Comparison of ENCODE assay signal across 34 mouse cellular contexts in the genomic region with DNA sequence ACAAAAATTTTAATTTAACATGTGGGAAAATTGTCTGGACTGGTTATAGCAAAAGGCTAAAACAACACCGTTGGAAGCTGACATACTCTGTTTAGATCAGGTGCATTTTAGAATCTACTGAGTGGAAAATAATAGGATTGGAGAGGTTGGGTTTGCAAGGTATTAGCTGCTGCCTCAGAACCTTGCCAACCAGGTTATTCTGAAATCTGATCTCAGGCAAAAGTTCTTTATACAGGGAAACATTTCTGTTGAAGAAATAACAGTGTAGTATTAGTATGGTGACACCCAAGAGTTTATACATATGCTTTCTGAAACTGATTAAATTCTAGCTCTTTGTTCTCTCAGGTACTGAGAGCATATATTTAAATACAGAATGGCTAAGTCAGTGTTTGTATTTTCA.
"Had no signal": no experiment of that assay in that cellular context is flagged by ENCODE, and none has a peak within 500 bp of the region (broad histone marks: within the 10 kb centered on the region; RNA-seq: fewer than 3 reads in every experiment).

No protein-coding gene starts in this region.

- H3K9me3 ChIP-seq: heart, embryonic 15.5 days; hindbrain, embryonic 10.5 days; hindbrain, embryonic 13.5 days; hindbrain, embryonic 15.5 days; intestine, embryonic 15.5 days had no signal

- H3K9ac ChIP-seq: heart, embryonic 12.5 days; heart, embryonic 13.5 days; heart, embryonic 15.5 days; hindbrain, embryonic 12.5 days; hindbrain, embryonic 13.5 days; hindbrain, embryonic 14.5 days; hindbrain, embryonic 15.5 days; intestine, embryonic 15.5 days had no signal

- DNase-seq: heart, postnatal 10 days; heart, postnatal 14 days; heart, postnatal 36 days; heart, postnatal 4 days; kidney, adult 11 months; kidney, adult 18-20 months; kidney, adult 2 months; kidney, adult 8-10 months; kidney, adult 9 months; kidney, postnatal 10 days; kidney, postnatal 14 days; kidney, postnatal 25 days; kidney, postnatal 36 days; kidney, postnatal 4 days; layer of hippocampus, adult 9-11 months; layer of hippocampus, postnatal 36 days had no signal

- H3K4me3 ChIP-seq: heart, embryonic 10.5 days; heart, embryonic 12.5 days; heart, embryonic 13.5 days; heart, embryonic 15.5 days; hindbrain, embryonic 10.5 days; hindbrain, embryonic 12.5 days; hindbrain, embryonic 13.5 days; hindbrain, embryonic 15.5 days; intestine, embryonic 15.5 days; layer of hippocampus, adult 2 months; left cerebral cortex, adult 2 months had no signal

- H3K4me2 ChIP-seq: heart, embryonic 11.5 days; heart, embryonic 12.5 days; heart, embryonic 13.5 days; heart, embryonic 15.5 days; hindbrain, embryonic 12.5 days; hindbrain, embryonic 13.5 days; hindbrain, embryonic 14.5 days; hindbrain, embryonic 15.5 days; intestine, embryonic 15.5 days had no signal

- H3K27ac ChIP-seq: heart, embryonic 10.5 days; heart, embryonic 13.5 days; heart, embryonic 15.5 days; hindbrain, embryonic 10.5 days; hindbrain, embryonic 12.5 days; hindbrain, embryonic 13.5 days; hindbrain, embryonic 14.5 days; hindbrain, embryonic 15.5 days; hindbrain, postnatal 0 days; intestine, embryonic 15.5 days; layer of hippocampus, adult 2 months; left cerebral cortex, adult 2 months had no signal

- H3K36me3 ChIP-seq: heart, embryonic 10.5 days; heart, embryonic 12.5 days; heart, embryonic 13.5 days; heart, embryonic 15.5 days; hindbrain, embryonic 10.5 days; hindbrain, embryonic 12.5 days; hindbrain, embryonic 13.5 days; hindbrain, embryonic 15.5 days; intestine, embryonic 15.5 days had no signal

- ATAC-seq: hindbrain, embryonic 16.5 days; hindbrain, postnatal 0 days; inflammation-experienced regulatory T-cells, adult 6 months; intestine, embryonic 15.5 days; intestine, embryonic 16.5 days; intestine, postnatal 0 days had no signal

- H3K4me1 ChIP-seq: heart, embryonic 10.5 days; heart, embryonic 12.5 days; heart, embryonic 13.5 days; heart, embryonic 15.5 days; hindbrain, embryonic 10.5 days; hindbrain, embryonic 12.5 days; hindbrain, embryonic 13.5 days; hindbrain, embryonic 15.5 days; intestine, embryonic 15.5 days had no signal

- H3K27me3 ChIP-seq: heart, embryonic 12.5 days; heart, embryonic 13.5 days; heart, embryonic 15.5 days; hindbrain, embryonic 12.5 days; hindbrain, embryonic 13.5 days; hindbrain, embryonic 15.5 days; intestine, embryonic 15.5 days had no signal
